Mouse (Mus musculus): ENCODE measurements around the gene Qprt. TPM values are rescaled to one million over a fixed set of nuclear protein-coding genes. Genes with fewer than 3 reads are reported as not detected.
"Not testable (repeated sequence)": the region's sequence is repeated elsewhere in the genome, so short reads cannot be mapped to it uniquely, and the experiment has no call there.

The Qprt gene
- polyA plus RNA-seq, 1 experiment: 0.25 TPM

GRCm38 (mm10) chr7:127088901-127089845 lies 32.9 kb downstream of the Qprt start:
- H3K4me3 ChIP-seq (ENCODE audit: insufficient read depth, low read length): no peak overlapping the region

GRCm38 (mm10) chr7:127088083-127088482 lies 33.9 kb downstream of the Qprt start:
- Histone ChIP-seq H3K4me1 (ENCODE audit: control insufficient read depth, insufficient read depth, low read length) (no peaks in the 10 kb centered on the region), H3K27ac (ENCODE audit: insufficient read depth, low read length) (no peak overlapping the region), H3K4me3 (ENCODE audit: insufficient read depth, low read length) (no peak overlapping the region)
- TF ChIP-seq POLR2A (IDR thresholded peaks at IDR 0.05; ENCODE audit: low read depth, low read length) (no peak), CTCF (IDR thresholded peaks at IDR 0.05; ENCODE audit: borderline replicate concordance, insufficient read depth, low read length) (no peak)

More at GRCm38 (mm10) chr7:127088901-127089845, 32.9 kb downstream of the Qprt start:
- Histone ChIP-seq H3K4me1 (ENCODE audit: control insufficient read depth, insufficient read depth, low read length) (no peaks in the 10 kb centered on the region), H3K27ac (ENCODE audit: insufficient read depth, low read length) (no peak overlapping the region)
- TF ChIP-seq POLR2A (IDR thresholded peaks at IDR 0.05; ENCODE audit: low read depth, low read length) (no peak), CTCF (IDR thresholded peaks at IDR 0.05; ENCODE audit: borderline replicate concordance, insufficient read depth, low read length) (no peak)

- not testable (repeated sequence) for H3K27ac ChIP-seq (ENCODE audit: insufficient read depth, low read length); H3K4me1 ChIP-seq (ENCODE audit: control insufficient read depth, insufficient read depth, low read length); H3K4me3 ChIP-seq (ENCODE audit: insufficient read depth, low read length)
Observed at GRCm38 (mm10) chr7:127087278-127088010, 34.6 kb downstream of the Qprt start, which contains the start of gene Zg16. Zg16 (minus strand) TSS chr7:127087328.

GRCm38 (mm10) chr7:127085751-127086150 lies 36.3 kb downstream of the Qprt start:
- not testable (repeated sequence) for H3K27ac ChIP-seq (ENCODE audit: insufficient read depth, low read length); H3K4me3 ChIP-seq (ENCODE audit: insufficient read depth, low read length); H3K4me1 ChIP-seq (ENCODE audit: control insufficient read depth, insufficient read depth, low read length)

DNA sequence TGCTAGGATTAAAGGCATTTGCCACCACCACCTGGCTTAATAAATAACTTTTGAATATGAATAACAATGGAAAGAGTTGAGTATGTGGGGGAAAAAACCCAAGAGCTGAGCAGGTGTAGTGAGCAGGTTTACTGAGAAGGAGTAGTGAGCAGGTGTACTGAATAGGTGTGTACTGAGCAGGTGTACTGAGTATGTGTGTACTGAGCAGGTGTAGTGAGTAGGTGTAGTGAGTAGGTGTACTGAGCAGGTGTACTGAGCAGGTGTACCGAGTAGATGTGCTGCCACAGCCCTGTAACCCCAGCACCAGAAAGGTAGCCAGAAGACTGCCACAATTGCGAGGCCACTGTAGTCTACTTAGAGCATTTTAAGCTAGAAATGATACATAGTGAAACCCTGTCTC lies 37.2 kb downstream of the Qprt start:
- no peaks in the 10 kb centered on the region for H3K4me1 ChIP-seq (ENCODE audit: control insufficient read depth, insufficient read depth, low read length)
- H3K27ac ChIP-seq (ENCODE audit: insufficient read depth, low read length): no peak overlapping the region
- TF ChIP-seq CTCF (IDR thresholded peaks at IDR 0.05; ENCODE audit: borderline replicate concordance, insufficient read depth, low read length) (no peak), POLR2A (IDR thresholded peaks at IDR 0.05; ENCODE audit: low read depth, low read length) (no peak)
- no peak overlapping the region for H3K4me3 ChIP-seq (ENCODE audit: insufficient read depth, low read length)

GRCm38 (mm10) chr7:127083689-127084088 lies 38.3 kb downstream of the Qprt start:
- Histone ChIP-seq H3K27ac (ENCODE audit: insufficient read depth, low read length) (no peak overlapping the region), H3K4me1 (ENCODE audit: control insufficient read depth, insufficient read depth, low read length) (no peaks in the 10 kb centered on the region), H3K4me3 (ENCODE audit: insufficient read depth, low read length) (no peak overlapping the region)
- TF ChIP-seq POLR2A (IDR thresholded peaks at IDR 0.05; ENCODE audit: low read depth, low read length): no peak
- no peak for TF ChIP-seq CTCF (IDR thresholded peaks at IDR 0.05; ENCODE audit: borderline replicate concordance, insufficient read depth, low read length)

DNA sequence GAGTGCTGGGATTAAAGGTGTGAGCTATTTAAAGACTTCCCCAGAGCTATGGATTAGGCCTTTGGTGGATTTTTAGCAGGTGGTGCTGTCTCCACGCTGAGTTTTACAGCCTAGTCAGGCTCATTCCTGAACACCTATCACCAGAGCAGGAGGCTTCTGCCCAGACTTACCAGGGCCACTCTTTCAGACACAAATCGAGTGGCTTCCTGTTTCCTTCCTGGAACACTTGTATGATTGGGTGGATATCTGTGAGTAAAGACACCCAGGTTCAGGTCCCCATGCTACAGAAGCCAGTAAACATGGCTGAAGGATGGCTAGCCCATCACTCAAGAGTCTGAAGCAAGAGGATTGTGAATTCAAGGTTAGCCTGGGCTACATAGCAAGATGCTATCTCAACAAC lies 39.0 kb downstream of the Qprt start:
- H3K27ac ChIP-seq (ENCODE audit: insufficient read depth, low read length): no peak overlapping the region
- no peak overlapping the region for H3K4me3 ChIP-seq (ENCODE audit: insufficient read depth, low read length)
- TF ChIP-seq CTCF (IDR thresholded peaks at IDR 0.05; ENCODE audit: borderline replicate concordance, insufficient read depth, low read length) (no peak), POLR2A (IDR thresholded peaks at IDR 0.05; ENCODE audit: low read depth, low read length) (no peak)
- H3K4me1 ChIP-seq (ENCODE audit: control insufficient read depth, insufficient read depth, low read length): no peaks in the 10 kb centered on the region

DNA sequence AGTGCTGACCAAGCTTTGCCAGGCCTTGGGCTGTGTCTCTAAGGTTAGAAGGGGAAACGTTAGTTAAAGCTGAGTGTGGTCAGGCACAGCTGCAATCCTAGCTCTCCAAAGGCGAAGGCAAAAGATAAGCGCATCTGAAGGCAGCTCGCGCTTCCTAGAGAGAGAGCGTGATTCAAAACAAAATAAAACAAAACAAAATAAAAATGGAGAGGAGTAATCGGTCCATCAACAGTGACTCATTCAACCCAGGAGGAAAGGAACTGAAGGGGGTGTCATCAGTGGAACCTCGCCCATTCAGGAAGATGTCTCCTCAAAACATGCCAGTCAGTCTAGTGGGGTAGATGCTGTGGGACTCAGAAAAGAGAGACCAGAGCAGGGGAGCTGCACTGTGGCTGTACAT lies 39.8 kb downstream of the Qprt start:
- no peak overlapping the region for H3K4me3 ChIP-seq (ENCODE audit: insufficient read depth, low read length)
- H3K4me1 ChIP-seq (ENCODE audit: control insufficient read depth, insufficient read depth, low read length): no peaks in the 10 kb centered on the region
- TF ChIP-seq CTCF (IDR thresholded peaks at IDR 0.05; ENCODE audit: borderline replicate concordance, insufficient read depth, low read length) (no peak), POLR2A (IDR thresholded peaks at IDR 0.05; ENCODE audit: low read depth, low read length) (no peak)
- no peak overlapping the region for H3K27ac ChIP-seq (ENCODE audit: insufficient read depth, low read length)

DNA sequence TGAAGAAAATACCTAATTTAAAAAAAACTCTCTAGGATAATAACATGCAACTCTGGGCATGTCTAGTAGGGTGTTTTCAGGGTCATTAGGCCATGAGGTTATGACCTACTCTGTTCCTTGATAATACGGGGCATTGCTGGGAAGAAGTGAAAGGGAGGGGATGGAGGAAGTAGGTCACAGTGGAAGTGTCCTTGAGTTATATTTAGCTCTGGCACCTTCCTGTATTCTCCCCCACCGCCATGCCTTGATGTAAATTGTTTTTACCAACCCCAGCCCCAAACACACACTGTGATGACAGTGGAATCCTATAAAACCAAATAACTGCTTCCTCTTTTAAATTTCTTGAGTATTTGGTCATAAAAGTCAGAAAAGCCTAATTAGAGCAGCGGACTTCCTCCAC lies 42.0 kb downstream of the Qprt start:
- H3K4me3 ChIP-seq (ENCODE audit: insufficient read depth, low read length): no peak overlapping the region
- TF ChIP-seq POLR2A (IDR thresholded peaks at IDR 0.05; ENCODE audit: low read depth, low read length) (no peak), CTCF (IDR thresholded peaks at IDR 0.05; ENCODE audit: borderline replicate concordance, insufficient read depth, low read length) (no peak)
- no peak overlapping the region for H3K27ac ChIP-seq (ENCODE audit: insufficient read depth, low read length)
- H3K4me1 ChIP-seq (ENCODE audit: control insufficient read depth, insufficient read depth, low read length): no peaks in the 10 kb centered on the region

- Histone ChIP-seq H3K4me1 (ENCODE audit: control insufficient read depth, insufficient read depth, low read length) (no peaks in the 10 kb centered on the region), H3K4me3 (ENCODE audit: insufficient read depth, low read length) (no peak overlapping the region), H3K27ac (ENCODE audit: insufficient read depth, low read length) (no peak overlapping the region)
- TF ChIP-seq CTCF (IDR thresholded peaks at IDR 0.05; ENCODE audit: borderline replicate concordance, insufficient read depth, low read length) (no peak), POLR2A (IDR thresholded peaks at IDR 0.05; ENCODE audit: low read depth, low read length) (no peak)
Observed at GRCm38 (mm10) chr7:127077692-127078091, 44.3 kb downstream of the Qprt start.
